Mouse (Mus musculus) heart, postnatal 0 days (tissue): ENCODE measurements around the gene C1s2.

ENCODE experiments used
- CTCF ChIP-seq: IDR thresholded peaks from 2 replicates; pipeline ENCODE4 v1.5.1; 2016; ENCODE audit warnings: antibody characterized with exemption, control low read depth, low read depth
- EP300 ChIP-seq: IDR thresholded peaks from 2 replicates; pipeline ENCODE4 v1.6.1; 2016; ENCODE audit warnings: antibody characterized with exemption, low read depth

DNA sequence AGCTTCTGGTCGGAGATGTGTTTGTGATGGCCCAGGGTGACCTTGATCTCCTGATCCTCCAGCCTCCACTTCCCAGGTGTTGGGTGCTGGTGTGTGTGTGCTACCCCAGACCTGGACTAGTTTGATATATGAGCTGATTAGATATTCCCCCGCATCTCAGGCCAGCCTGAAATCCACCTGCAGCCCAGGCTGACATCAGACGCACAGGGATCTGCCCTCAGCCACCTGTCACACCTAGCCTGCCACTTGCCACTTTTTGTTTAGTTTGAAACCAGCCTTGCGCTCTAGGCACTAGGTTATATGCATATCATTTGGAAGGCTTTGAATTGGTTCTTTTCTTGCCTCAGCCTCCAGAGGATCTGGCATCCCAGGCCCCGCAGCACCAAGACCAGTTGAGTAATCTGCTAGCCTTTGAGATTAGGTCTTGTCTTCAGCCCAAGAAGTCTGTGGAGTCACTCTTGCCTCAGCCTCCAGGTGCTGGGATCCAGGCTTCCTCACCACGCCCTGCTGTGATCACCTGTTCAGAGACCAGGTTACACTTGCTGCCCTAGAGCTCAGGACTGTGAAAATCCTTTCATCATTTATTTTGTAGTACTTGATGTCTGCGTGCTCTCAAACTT lies 34.5 kb upstream of the C1s2 start:
- no peak for TF ChIP-seq CTCF
- TF ChIP-seq EP300, result no peak
